Mouse (Mus musculus) intestine, embryonic 14.5 days (tissue): ENCODE results near the gene Gtf3c3. TPM values are rescaled to one million over a fixed set of nuclear protein-coding genes. Genes with fewer than 3 reads are reported as not detected.
A peak's percentile ranks its signal among the peaks of the same experiment; 100 is the strongest.

Source experiments
- ATAC-seq: fragments of 200-750 bp; cut with Nextera tagmentation; replicated peaks from 2 replicates; pipeline ENCODE4 v1.8.0; 2017; ENCODE audit warnings: low read depth, moderate number of reproducible peaks, moderate TSS enrichment, moderate library complexity; ENCODE audit not compliant: low FRiP score, low TSS enrichment
- DNase-seq: peaks from one replicate; pipeline ENCODE4 v3.0.0-alpha.2; 2018; ENCODE audit warnings: low spot score
- H3K27ac ChIP-seq: fragments of 300-500 bp; sonication (generic); 2 replicates; pipeline ENCODE4 v1.5.1; 2014; ENCODE audit warnings: low read depth, mild to moderate bottlenecking, control low read depth
- H3K27me3 ChIP-seq: fragments of 300-500 bp; sonication (generic); replicated peaks from 2 replicates; pipeline ENCODE4 v1.6.1; 2014; ENCODE audit warnings: low read length, control low read depth; ENCODE audit not compliant: control insufficient read depth, insufficient read depth
- H3K36me3 ChIP-seq: fragments of 300-500 bp; sonication (generic); 2 replicates; pipeline ENCODE4 v1.6.1; 2014; ENCODE audit warnings: low read length, control low read depth; ENCODE audit not compliant: control insufficient read depth, insufficient read depth
- H3K4me1 ChIP-seq: fragments of 300-500 bp; sonication (generic); replicated peaks from 2 replicates; pipeline ENCODE4 v1.6.1; 2014; ENCODE audit warnings: low read length, control low read depth, mixed read lengths; ENCODE audit not compliant: control insufficient read depth, insufficient read depth
- H3K4me2 ChIP-seq: fragments of 300-500 bp; sonication (generic); 2 replicates; pipeline ENCODE4 v1.6.1; 2014; ENCODE audit warnings: low read length
- H3K4me3 ChIP-seq: fragments of 300-500 bp; sonication (generic); 2 replicates; pipeline ENCODE4 v1.5.1; 2014; ENCODE audit warnings: low read depth, low read length, control low read depth, mixed read lengths
- H3K9ac ChIP-seq: fragments of 300-500 bp; sonication (generic); 2 replicates; pipeline ENCODE4 v1.6.1; 2014; ENCODE audit warnings: mild to moderate bottlenecking, low read length
- H3K9me3 ChIP-seq: fragments of 300-500 bp; sonication (generic); 2 replicates; pipeline ENCODE4 v1.6.1; 2016; ENCODE audit warnings: low read length, control low read depth; ENCODE audit not compliant: control insufficient read depth
- WGBS: fragments of 180-500 bp; shearing (Covaris S2); extraction: QIAGEN DNeasy Blood & Tissue Kit; methylation state at CpG from one replicate; pipeline ENCODE4 v1.1.7; 2014; 5-methylcytosine and 5-hydroxymethylcytosine counted together
- polyA plus RNA-seq: library from polyadenylated mRNA; unstranded; fragments of >200 nt; fragmentation: Nextera tagmentation; extraction: Ambion mirVana; gene quantifications from 2 replicates; pipeline ENCODE4 v1.2.1, GENCODE M21; 2014

The Gtf3c3 gene
- polyA plus RNA-seq: 22.6 and 29.3 TPM in 2 replicates

DNA sequence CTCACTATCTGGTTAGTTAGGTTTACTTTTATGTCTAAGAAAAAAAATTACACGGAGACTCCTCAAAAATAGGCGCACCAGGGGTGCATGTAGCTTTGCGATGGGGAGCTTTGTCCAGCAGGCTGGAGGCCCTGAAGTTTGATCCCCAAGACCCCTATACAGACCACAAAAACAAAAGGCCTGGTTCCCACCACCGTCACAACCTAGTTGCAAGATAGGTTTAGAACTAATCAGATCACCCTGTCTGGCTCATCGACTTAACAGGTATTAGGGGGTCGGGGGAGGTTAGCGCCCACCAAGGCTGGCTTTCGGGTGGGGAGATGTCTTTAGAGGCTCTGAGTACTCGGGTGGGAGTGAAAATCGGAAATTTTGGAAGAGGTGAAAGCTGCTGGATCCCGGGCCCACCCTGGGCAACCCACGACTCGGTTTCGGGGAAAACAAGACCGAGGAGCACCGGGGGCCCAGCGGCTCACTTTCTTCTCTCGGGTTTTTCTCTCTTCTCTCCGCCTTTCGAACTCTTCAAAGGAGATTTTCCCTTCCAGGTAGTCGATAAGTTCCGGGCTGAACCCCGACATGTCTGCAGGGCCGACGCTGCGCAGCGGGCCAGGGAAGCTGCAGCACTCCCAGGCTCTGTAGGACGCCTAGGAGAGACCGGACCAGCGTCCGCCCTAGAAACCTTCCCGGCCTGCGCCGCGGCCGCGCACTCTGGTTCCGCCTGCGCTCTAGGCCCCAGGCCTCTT lies at the start of gene Gtf3c3:
Gtf3c3 (minus strand) TSS at position 632 of the 740 bp plus-strand sequence.
- H3K4me3 ChIP-seq: peak within 1 kb of the TSS; percentile 66
- H3K27me3 ChIP-seq: no peaks in the 10 kb centered on the region
- H3K9ac ChIP-seq: peak within 1 kb of the TSS; percentile 89
- peak; percentile 94 for DNase-seq
- no peaks in the 10 kb centered on the region for H3K9me3 ChIP-seq
- peaks cover 9% of the 10 kb centered on the region for H3K36me3 ChIP-seq
- H3K4me2 ChIP-seq: peak within 1 kb of the TSS; percentile 82
- WGBS: 4% methylated on average over 39 of the region's 39 CpGs
- H3K27ac ChIP-seq: no peak within 1 kb of the TSS; the same call in 1 of the 2 replicates
- H3K4me1 ChIP-seq: 0 out of 2 replicates have a peak, but pooled peaks cover 8% of the 10 kb centered on the region
- peak; percentile 98 for ATAC-seq

DNA sequence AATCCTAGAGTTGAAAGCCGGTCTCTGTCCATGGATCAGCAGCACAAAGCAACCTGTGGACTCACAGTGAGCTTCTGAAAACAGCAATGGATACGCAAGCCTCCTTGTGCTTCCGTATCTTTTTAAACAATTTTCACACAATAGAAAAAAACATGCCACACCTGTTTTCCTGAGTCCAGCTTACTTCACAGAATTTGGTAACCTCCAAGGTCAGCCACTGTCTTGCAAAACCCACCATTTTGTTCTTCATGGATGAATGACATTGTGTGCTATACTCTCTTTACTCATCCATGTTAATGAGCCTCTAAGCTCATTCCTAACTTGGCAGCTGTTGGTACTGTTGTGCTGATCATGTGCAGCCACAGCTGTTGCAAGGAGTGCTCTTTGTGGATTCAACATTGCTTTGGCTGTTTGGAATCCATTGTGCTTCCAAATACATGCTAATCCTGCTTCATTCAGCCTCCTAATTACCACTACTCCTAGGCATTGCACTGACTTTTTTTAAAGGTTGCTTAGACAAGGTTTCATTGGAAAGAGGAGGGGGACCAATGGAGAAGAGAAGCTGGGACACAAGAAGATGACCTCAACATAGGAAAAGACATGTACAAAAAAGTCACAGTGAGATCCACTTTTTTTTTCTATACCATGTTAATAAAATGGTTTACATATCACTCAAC lies 46.1 kb upstream of the Gtf3c3 start:
- Histone ChIP-seq H3K36me3 (peaks cover 17% of the 10 kb centered on the region), H3K4me3 (no peak overlapping the region), H3K4me1 (no peaks in the 10 kb centered on the region), H3K27ac (no peak overlapping the region), H3K9me3 (no peaks in the 10 kb centered on the region), H3K4me2 (no peak overlapping the region), H3K27me3 (no peaks in the 10 kb centered on the region), H3K9ac (no peak overlapping the region)
- ATAC-seq (no peak), DNase-seq (no peak)
- 89% methylated on average over 3 of the region's 3 CpGs for WGBS

DNA sequence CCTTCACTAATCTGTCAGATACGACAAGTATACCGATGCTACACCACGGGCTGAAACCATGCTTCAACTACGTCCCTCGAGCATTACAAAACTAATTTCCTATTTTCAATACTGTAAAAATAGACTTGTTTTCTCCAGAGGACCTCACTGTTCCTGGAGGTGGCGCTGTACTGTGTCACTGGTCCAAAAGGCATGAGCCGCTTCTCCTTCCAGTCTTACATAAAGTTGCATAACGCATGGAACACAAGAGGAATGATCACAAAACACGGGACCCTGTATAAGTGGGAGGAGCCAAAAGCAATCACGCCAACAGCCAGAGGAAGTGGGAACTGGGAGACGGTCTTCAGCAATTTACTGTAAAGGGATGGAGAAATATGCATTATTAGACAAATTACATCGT lies 41.7 kb upstream of the Gtf3c3 start:
- no peak overlapping the region for H3K4me3 ChIP-seq
- WGBS: 94% methylated on average over 12 of the region's 12 CpGs
- H3K4me1 ChIP-seq: no peaks in the 10 kb centered on the region
- DNase-seq (no peak), ATAC-seq (no peak)
- H3K27ac ChIP-seq: no peak overlapping the region
- H3K36me3 ChIP-seq: peaks cover 22% of the 10 kb centered on the region
- H3K9ac ChIP-seq: no peak overlapping the region
- H3K27me3 ChIP-seq: no peaks in the 10 kb centered on the region
- no peaks in the 10 kb centered on the region for H3K9me3 ChIP-seq
- H3K4me2 ChIP-seq: no peak overlapping the region

DNA sequence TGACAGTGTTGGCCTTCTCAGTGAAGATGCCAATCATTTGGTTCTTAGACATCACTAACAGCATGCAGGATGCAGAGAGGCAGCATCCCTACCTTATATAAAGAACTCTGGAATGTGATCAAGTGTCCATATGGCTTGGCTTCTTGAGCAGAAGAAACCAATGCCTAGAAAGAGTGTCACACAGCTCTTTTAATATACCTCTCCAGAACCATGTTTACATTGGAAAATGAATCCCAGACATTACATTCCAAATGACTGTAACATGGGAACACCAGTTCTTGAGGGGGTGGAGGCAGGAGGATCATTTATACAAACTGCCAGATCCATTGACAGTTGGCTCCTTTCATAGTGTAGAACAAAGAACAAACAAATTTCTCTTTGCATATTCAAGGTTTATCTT lies 29.9 kb upstream of the Gtf3c3 start:
- DNase-seq (no peak), ATAC-seq (no peak)
- H3K9ac ChIP-seq: no peak overlapping the region
- no peak overlapping the region for H3K27ac ChIP-seq
- no peaks in the 10 kb centered on the region for H3K4me1 ChIP-seq
- H3K36me3 ChIP-seq: no peaks in the 10 kb centered on the region
- H3K27me3 ChIP-seq: no peaks in the 10 kb centered on the region
- H3K4me3 ChIP-seq: no peak overlapping the region
- H3K9me3 ChIP-seq: no peaks in the 10 kb centered on the region
- no peak overlapping the region for H3K4me2 ChIP-seq

DNA sequence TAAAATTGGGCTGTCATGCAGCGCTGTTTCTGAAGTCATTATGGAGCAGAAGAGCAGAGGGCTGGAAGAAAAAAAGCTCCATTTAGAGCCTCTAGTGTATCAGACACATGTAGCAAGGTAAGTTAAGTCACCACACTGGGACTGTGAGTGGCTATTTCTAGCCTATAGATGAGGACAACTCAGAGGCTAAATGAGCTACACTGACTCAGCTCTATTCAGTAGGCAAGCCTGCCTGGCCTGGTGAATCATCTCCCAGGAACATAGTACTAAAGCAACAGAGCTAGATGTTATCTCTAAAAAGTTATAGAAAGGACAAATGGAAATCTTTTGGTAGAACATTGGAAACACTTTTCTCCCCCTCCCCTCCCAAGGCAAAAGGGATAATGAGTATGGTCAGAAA lies 28.6 kb upstream of the Gtf3c3 start:
- no peak overlapping the region for H3K9ac ChIP-seq
- H3K4me2 ChIP-seq: no peak overlapping the region
- H3K4me3 ChIP-seq: no peak overlapping the region
- DNase-seq (no peak), ATAC-seq (no peak)
- no peaks in the 10 kb centered on the region for H3K36me3 ChIP-seq
- no peaks in the 10 kb centered on the region for H3K9me3 ChIP-seq
- no peak overlapping the region for H3K27ac ChIP-seq
- no peaks in the 10 kb centered on the region for H3K27me3 ChIP-seq
- 85% methylated on average over 1 of the region's 1 CpGs for WGBS
- H3K4me1 ChIP-seq: no peaks in the 10 kb centered on the region

DNA sequence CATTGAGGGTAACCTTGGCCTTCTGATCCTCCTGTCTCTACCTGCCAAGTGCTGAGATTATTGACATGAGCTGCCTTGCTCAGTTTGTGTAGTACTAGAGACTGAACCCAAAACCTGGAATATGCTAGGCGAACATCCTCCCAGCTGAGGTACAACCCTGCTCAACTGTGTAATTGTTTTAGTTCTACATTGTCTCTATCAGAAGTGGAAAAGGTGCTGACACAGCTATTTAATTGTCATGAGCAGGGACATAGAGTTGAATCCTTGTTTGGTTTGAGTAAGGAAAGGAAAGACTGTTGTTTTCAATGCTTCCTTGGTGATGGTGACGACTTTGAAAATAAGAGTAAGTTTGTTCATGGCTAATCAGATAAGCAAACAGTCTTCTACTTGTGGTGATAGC lies 13.3 kb upstream of the Gtf3c3 start:
- WGBS: 77% methylated on average over 2 of the region's 2 CpGs
- ATAC-seq (no peak), DNase-seq (no peak)
- H3K4me2 ChIP-seq: no peak overlapping the region
- H3K9me3 ChIP-seq: no peaks in the 10 kb centered on the region
- no peaks in the 10 kb centered on the region for H3K27me3 ChIP-seq
- no peak overlapping the region for H3K27ac ChIP-seq
- H3K36me3 ChIP-seq: no peaks in the 10 kb centered on the region
- H3K4me3 ChIP-seq: no peak overlapping the region
- H3K4me1 ChIP-seq: no peaks in the 10 kb centered on the region
- H3K9ac ChIP-seq: no peak overlapping the region

DNA sequence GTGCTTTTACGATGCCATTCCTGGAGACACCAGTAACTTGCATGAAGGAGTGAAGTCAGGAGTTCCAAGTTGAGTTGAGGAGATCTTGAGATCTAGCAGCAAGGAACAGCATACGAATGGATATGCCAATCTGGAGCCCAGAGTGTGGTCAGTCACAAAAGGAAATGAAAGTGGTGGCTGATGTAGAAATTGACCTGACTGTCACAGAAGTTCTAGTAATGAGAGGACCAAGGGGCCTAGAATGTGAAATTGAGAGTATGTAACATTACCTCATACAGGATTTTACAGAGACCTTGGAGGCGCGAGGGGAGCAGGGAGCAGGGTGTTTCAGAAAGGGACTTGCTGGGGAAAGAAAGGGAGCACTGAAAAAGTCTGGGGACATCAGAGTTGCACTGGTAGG lies 10.1 kb upstream of the Gtf3c3 start:
- ATAC-seq: no peak
- Histone ChIP-seq H3K4me3 (no peak overlapping the region), H3K4me2 (no peak overlapping the region), H3K9me3 (no peaks in the 10 kb centered on the region), H3K27ac (no peak overlapping the region), H3K36me3 (no peaks in the 10 kb centered on the region), H3K27me3 (no peaks in the 10 kb centered on the region), H3K4me1 (no peaks in the 10 kb centered on the region), H3K9ac (no peak overlapping the region)
- WGBS: 82% methylated on average over 4 of the region's 4 CpGs
- DNase-seq: no peak

DNA sequence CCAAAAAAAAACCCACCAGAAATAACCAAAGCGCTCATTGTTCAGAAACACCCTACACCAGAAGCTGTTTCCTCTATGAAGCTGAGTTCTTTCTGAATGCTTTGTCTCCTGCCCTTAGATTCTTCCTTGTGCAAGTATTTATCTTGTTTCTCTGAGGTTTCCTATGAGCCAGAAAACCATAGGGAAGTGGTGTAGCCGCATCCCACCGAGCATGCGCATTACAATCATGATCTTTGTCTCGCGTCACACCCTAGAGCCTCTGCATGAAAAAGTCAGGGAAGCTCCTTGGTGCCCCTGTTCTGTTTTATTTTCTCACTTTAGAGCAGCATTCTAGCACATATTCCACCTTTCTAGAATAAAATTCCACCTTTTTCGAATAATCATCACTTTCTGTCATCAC lies 4.9 kb upstream of the Gtf3c3 start:
- Histone ChIP-seq H3K4me1 (no peaks in the 10 kb centered on the region), H3K4me2 (no peak overlapping the region), H3K27ac (no peak overlapping the region), H3K36me3 (no peaks in the 10 kb centered on the region), H3K27me3 (no peaks in the 10 kb centered on the region), H3K9me3 (no peaks in the 10 kb centered on the region), H3K4me3 (no peak overlapping the region), H3K9ac (no peak overlapping the region)
- no peak for DNase-seq
- WGBS: 54% methylated on average over 7 of the region's 7 CpGs
- ATAC-seq: no peak

DNA sequence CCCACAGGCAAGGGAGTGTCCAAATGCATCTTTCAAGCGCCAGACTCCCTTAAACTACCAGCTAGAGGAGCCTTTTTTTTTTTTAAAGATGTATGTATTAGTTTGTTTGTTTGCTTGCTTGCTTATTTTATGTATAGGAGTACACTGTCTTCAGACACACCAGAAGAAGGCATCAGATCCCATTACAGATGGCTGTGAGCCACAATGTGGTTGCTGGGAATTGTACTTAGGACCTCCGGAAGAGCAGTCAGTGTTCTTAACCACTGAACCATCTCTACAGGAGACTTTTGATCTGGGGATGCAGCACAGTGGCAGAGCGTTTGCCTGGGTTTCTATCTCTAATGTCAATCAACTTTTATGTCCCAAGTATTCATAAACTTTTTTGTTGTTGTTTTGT lies 307 bp upstream of the Gtf3c3 start:
- peak overlapping the region; percentile 82; the same call in 1 of the 2 replicates for H3K4me2 ChIP-seq
- H3K27ac ChIP-seq: no peak overlapping the region
- peak overlapping the region; percentile 89 for H3K9ac ChIP-seq
- peak overlapping the region; percentile 66 for H3K4me3 ChIP-seq
- 0 out of 2 replicates have a peak, but pooled peaks cover 8% of the 10 kb centered on the region for H3K4me1 ChIP-seq
- H3K27me3 ChIP-seq: no peaks in the 10 kb centered on the region
- no peaks in the 10 kb centered on the region for H3K9me3 ChIP-seq
- H3K36me3 ChIP-seq: peaks cover 3% of the 10 kb centered on the region
- no peak for DNase-seq
- 53% methylated on average over 3 of the region's 3 CpGs for WGBS
- no peak for ATAC-seq
